Mouse (Mus musculus) lung, embryonic 15.5 days (tissue): Measurements from ENCODE around the gene Rhox6. TPM values are rescaled to one million over a fixed set of nuclear protein-coding genes. Genes with fewer than 3 reads are reported as not detected.
"Not testable (repeated sequence)": the region's sequence is repeated elsewhere in the genome, so short reads cannot be mapped to it uniquely, and the experiment has no call there.

Experiments
- ATAC-seq: fragments of 200-750 bp; cut with Nextera tagmentation; 2 replicates; pipeline ENCODE4 v1.8.0; 2017; ENCODE audit warnings: moderate number of reproducible peaks, borderline replicate concordance; ENCODE audit not compliant: low FRiP score, low TSS enrichment; ENCODE audit errors: extremely low read depth
- H3K27ac ChIP-seq: fragments of 300-500 bp; sonication (generic); 2 replicates; pipeline ENCODE4 v1.5.1; 2015; ENCODE audit warnings: moderate library complexity, mild to moderate bottlenecking, inconsistent platforms
- H3K27me3 ChIP-seq: fragments of 300-500 bp; sonication (generic); 2 replicates; pipeline ENCODE4 v1.6.1; 2015; ENCODE audit warnings: inconsistent platforms
- H3K36me3 ChIP-seq: fragments of 300-500 bp; sonication (generic); 2 replicates; pipeline ENCODE4 v1.6.1; 2015; ENCODE audit warnings: inconsistent platforms
- H3K4me1 ChIP-seq: fragments of 300-500 bp; sonication (generic); 2 replicates; pipeline ENCODE4 v1.6.1; 2015; ENCODE audit warnings: inconsistent platforms
- H3K4me2 ChIP-seq: fragments of 300-500 bp; sonication (generic); 2 replicates; pipeline ENCODE4 v1.6.1; 2015; ENCODE audit warnings: inconsistent platforms, mild to moderate bottlenecking, moderate library complexity
- H3K4me3 ChIP-seq: fragments of 300-500 bp; sonication (generic); 2 replicates; pipeline ENCODE4 v1.5.1; 2015; ENCODE audit warnings: mild to moderate bottlenecking, inconsistent platforms
- H3K9ac ChIP-seq: fragments of 300-500 bp; sonication (generic); 2 replicates; pipeline ENCODE4 v1.6.1; 2015; ENCODE audit warnings: inconsistent platforms
- H3K9me3 ChIP-seq: fragments of 300-500 bp; sonication (generic); 2 replicates; pipeline ENCODE4 v1.6.1; 2016; ENCODE audit warnings: inconsistent platforms
- WGBS: fragments of 180-500 bp; shearing (Covaris S2); methylation state at CpG from one replicate; pipeline ENCODE4 v1.1.7; 2015; 5-methylcytosine and 5-hydroxymethylcytosine counted together
- polyA plus RNA-seq: library from polyadenylated mRNA; unstranded; fragments of >200 nt; fragmentation: Nextera tagmentation; extraction: Ambion mirVana; gene quantifications from 2 replicates; pipeline ENCODE4 v1.2.1, GENCODE M21; 2015

The Rhox6 gene
- polyA plus RNA-seq = not detected in 2 replicates

- H3K27ac ChIP-seq, H3K9ac ChIP-seq, H3K27me3 ChIP-seq, H3K4me3 ChIP-seq, ATAC-seq, H3K9me3 ChIP-seq, H3K36me3 ChIP-seq, H3K4me1 ChIP-seq, H3K4me2 ChIP-seq: not testable (repeated sequence)
- WGBS = 91% methylated on average over 4 of the region's 12 CpGs
Measured at GRCm38 (mm10) chrX:37826610-37827009, at the start of gene Rhox6. Gene Rhox6, plus strand, starts transcription at chrX:37826910.

GRCm38 (mm10) chrX:37807286-37808080, 19.2 kb upstream of the Rhox6 start:
- WGBS = 77% methylated on average over 15 of the region's 15 CpGs
- H3K9ac ChIP-seq = no peak overlapping the region
- H3K27ac ChIP-seq = no peak overlapping the region
- no peak for ATAC-seq
- no peaks in the 10 kb centered on the region for H3K9me3 ChIP-seq
- no peak overlapping the region for H3K4me3 ChIP-seq
- H3K4me2 ChIP-seq = no peak overlapping the region
- no peaks in the 10 kb centered on the region for H3K27me3 ChIP-seq
- H3K4me1 ChIP-seq = no peaks in the 10 kb centered on the region
- no peaks in the 10 kb centered on the region for H3K36me3 ChIP-seq

DNA sequence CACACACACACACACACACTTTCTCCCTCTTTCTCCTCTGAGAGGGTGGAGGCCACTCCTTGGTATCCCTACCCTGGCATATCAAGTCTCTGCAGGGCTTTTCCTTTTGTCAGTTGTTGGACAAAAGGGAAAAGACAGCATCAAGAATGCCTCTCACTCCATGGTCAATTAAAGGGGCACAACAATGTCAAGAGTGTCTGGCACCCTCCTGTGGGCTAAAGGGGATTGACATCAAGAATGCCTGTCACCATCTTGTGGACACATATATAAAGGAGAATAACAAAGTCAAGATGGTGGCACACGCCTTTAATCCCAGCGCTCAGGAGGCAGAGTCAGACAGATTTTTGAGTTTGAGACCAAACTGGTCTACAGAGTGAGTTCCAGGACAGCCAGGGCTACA, 17.3 kb upstream of the Rhox6 start:
- Histone ChIP-seq H3K36me3 (no peaks in the 10 kb centered on the region), H3K27me3 (no peaks in the 10 kb centered on the region), H3K27ac (no peak overlapping the region), H3K9ac (no peak overlapping the region), H3K9me3 (no peaks in the 10 kb centered on the region), H3K4me2 (no peak overlapping the region), H3K4me3 (no peak overlapping the region), H3K4me1 (no peaks in the 10 kb centered on the region)
- no peak for ATAC-seq
- WGBS = 85% methylated on average over 2 of the region's 2 CpGs

GRCm38 (mm10) chrX:37811179-37811578, 15.5 kb upstream of the Rhox6 start:
- ATAC-seq = no peak
- Histone ChIP-seq H3K9ac (no peak overlapping the region), H3K9me3 (no peaks in the 10 kb centered on the region), H3K4me1 (no peaks in the 10 kb centered on the region), H3K27ac (no peak overlapping the region), H3K27me3 (no peaks in the 10 kb centered on the region), H3K36me3 (no peaks in the 10 kb centered on the region), H3K4me3 (no peak overlapping the region), H3K4me2 (no peak overlapping the region)
- 25% methylated on average over 5 of the region's 5 CpGs for WGBS

DNA sequence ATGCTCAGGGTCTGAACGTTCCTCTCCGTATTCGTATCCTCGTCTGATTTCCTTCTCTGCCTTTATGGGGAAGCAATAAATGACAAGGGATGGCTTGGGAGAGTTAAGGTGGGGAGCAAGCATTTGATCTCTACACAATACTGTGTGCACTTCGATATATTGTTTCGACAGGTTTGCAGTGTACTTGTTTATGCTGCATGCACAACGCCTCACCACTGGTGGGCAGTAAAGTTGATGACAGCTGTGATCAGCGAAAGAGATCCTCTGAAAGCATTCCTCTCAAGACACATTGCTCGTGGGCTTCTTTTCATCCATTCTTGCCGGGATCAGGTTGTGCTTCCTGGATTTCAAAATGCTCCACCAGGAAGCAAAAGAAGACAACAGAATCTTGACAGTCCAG, 11.0 kb upstream of the Rhox6 start:
- no peaks in the 10 kb centered on the region for H3K36me3 ChIP-seq
- 68% methylated on average over 10 of the region's 10 CpGs for WGBS
- no peak overlapping the region for H3K27ac ChIP-seq
- H3K4me3 ChIP-seq = no peak overlapping the region
- H3K9ac ChIP-seq = no peak overlapping the region
- H3K27me3 ChIP-seq = no peaks in the 10 kb centered on the region
- no peak for ATAC-seq
- no peaks in the 10 kb centered on the region for H3K4me1 ChIP-seq
- no peaks in the 10 kb centered on the region for H3K9me3 ChIP-seq
- no peak overlapping the region for H3K4me2 ChIP-seq

DNA sequence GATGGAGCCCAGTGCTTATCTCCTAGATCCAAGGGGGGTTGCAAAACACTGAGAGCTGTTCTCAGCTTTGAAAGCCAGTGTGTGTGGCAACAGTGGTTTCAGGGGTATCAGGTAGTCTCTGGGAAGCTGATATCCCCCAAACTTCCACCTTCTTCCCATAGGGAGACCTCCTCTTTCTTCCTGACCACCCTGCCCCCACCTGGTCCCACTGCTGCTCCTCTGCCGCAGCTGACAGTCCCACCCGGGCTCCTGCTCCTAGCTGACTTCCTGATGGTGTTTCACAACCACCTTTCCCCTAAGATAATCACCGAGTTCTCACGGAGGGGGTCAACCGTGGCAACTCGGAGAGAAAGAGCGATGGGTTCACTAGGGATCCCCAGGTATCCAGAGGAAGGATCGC, 4.7 kb downstream of the Rhox6 start, which contains the start of gene Rhox7a:
Gene Rhox7a (plus strand): TSS at position 301 of the 400 bp plus-strand sequence.
- H3K4me3 ChIP-seq, H3K9me3 ChIP-seq, ATAC-seq, H3K36me3 ChIP-seq, H3K4me1 ChIP-seq, H3K9ac ChIP-seq, H3K4me2 ChIP-seq, H3K27ac ChIP-seq, H3K27me3 ChIP-seq: not testable (repeated sequence)
- whole genome bisulfite sequencing = 61% methylated on average over 8 of the region's 8 CpGs

DNA sequence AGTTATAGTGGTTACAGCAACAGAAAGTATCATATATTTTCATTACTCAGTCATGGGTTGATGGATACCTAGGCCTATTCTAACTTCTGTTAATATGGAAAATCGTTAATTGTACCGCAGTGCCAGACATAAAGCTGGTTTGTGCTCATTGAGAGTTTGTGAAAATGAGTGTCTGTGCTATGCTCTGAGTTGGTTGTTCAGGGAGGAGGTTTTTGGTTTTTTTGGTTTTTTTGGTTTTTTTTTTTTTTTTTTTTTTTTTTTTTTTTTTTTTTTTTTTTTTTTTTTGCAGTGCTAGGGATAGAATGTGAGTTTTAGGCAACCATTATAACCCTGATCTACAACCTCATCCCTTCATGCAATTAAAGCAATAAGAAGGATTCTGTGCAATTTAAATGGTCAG, 44.9 kb downstream of the Rhox6 start:
- Histone ChIP-seq H3K27ac (no peak overlapping the region), H3K9me3 (no peaks in the 10 kb centered on the region), H3K4me3 (no peak overlapping the region), H3K27me3 (no peaks in the 10 kb centered on the region), H3K9ac (no peak overlapping the region), H3K4me2 (no peak overlapping the region), H3K36me3 (no peaks in the 10 kb centered on the region), H3K4me1 (no peaks in the 10 kb centered on the region)
- 94% methylated on average over 2 of the region's 2 CpGs for WGBS
- no peak for ATAC-seq

- Histone ChIP-seq H3K36me3 (no peaks in the 10 kb centered on the region), H3K9ac (no peak within 1 kb of the TSS), H3K9me3 (no peaks in the 10 kb centered on the region), H3K4me1 (no peaks in the 10 kb centered on the region), H3K27me3 (no peaks in the 10 kb centered on the region), H3K27ac (no peak within 1 kb of the TSS), H3K4me3 (no peak within 1 kb of the TSS), H3K4me2 (no peak within 1 kb of the TSS)
- 68% methylated on average over 4 of the region's 4 CpGs for WGBS
- ATAC-seq = no peak
Measured at GRCm38 (mm10) chrX:37878844-37879243, 52.1 kb downstream of the Rhox6 start, which contains the start of gene Rhox8. Gene Rhox8, minus strand, starts transcription at chrX:37878944.

Other genes starting within 250 kb of the Rhox6 start
- not detected in 2 replicates for gene Rhox3f, start 245.9 kb upstream of the Rhox6 start, polyA plus RNA-seq
- not detected in 2 replicates for gene Rhox4f, start 219.2 kb upstream of the Rhox6 start, polyA plus RNA-seq
- not detected in 2 replicates for gene Rhox3g, start 198.3 kb upstream of the Rhox6 start, polyA plus RNA-seq
- gene Rhox2g, start 183.4 kb upstream of the Rhox6 start, polyA plus RNA-seq = not detected in 2 replicates
- gene Rhox4g, start 175.6 kb upstream of the Rhox6 start, polyA plus RNA-seq = not detected in 2 replicates
- gene Rhox3h, start 158.1 kb upstream of the Rhox6 start, polyA plus RNA-seq = not detected in 2 replicates
- gene Rhox2h, start 153.6 kb upstream of the Rhox6 start, polyA plus RNA-seq = not detected in 2 replicates
- 3.2 and 3.5 TPM in 2 replicates for gene Rhox5, start 22.1 kb upstream of the Rhox6 start, polyA plus RNA-seq
- gene Rhox7a, start 4.8 kb downstream of the Rhox6 start, polyA plus RNA-seq = not detected in 2 replicates
- not detected in 2 replicates for gene Rhox8, start 52.0 kb downstream of the Rhox6 start, polyA plus RNA-seq
- gene Rhox7b, start 70.3 kb downstream of the Rhox6 start, polyA plus RNA-seq = not detected in 2 replicates
- gene Rhox9, start 74.9 kb downstream of the Rhox6 start, polyA plus RNA-seq = not detected in 2 replicates
- gene Btg1-ps1, start 191.9 kb downstream of the Rhox6 start, polyA plus RNA-seq = not detected in 2 replicates
- gene Btg1-ps2, start 216.2 kb downstream of the Rhox6 start, polyA plus RNA-seq = not detected in 2 replicates
- gene Rhox10, start 239.6 kb downstream of the Rhox6 start, polyA plus RNA-seq = not detected in 2 replicates